Mouse (Mus musculus) embryonic facial prominence, embryonic 15.5 days (tissue): ENCODE data around the gene Pkdcc. TPM values are rescaled to one million over a fixed set of nuclear protein-coding genes. Genes with fewer than 3 reads are reported as not detected.

Experiments
- ATAC-seq: fragments of 200-750 bp; cut with Nextera tagmentation; 2 replicates; pipeline ENCODE4 v1.8.0; 2017; ENCODE audit warnings: low read depth, moderate TSS enrichment; ENCODE audit not compliant: insufficient number of reproducible peaks, low FRiP score, low TSS enrichment
- H3K27ac ChIP-seq: fragments of 300-500 bp; sonication (generic); replicated peaks from 2 replicates; pipeline ENCODE4 v1.5.1; 2015; ENCODE audit warnings: mild to moderate bottlenecking, inconsistent platforms
- H3K27me3 ChIP-seq: fragments of 300-500 bp; sonication (generic); 2 replicates; pipeline ENCODE4 v1.6.1; 2015; ENCODE audit warnings: inconsistent platforms
- H3K36me3 ChIP-seq: fragments of 300-500 bp; sonication (generic); 2 replicates; pipeline ENCODE4 v1.6.1; 2015; ENCODE audit warnings: mild to moderate bottlenecking, inconsistent platforms
- H3K4me1 ChIP-seq: fragments of 300-500 bp; sonication (generic); 2 replicates; pipeline ENCODE4 v1.6.1; 2015; ENCODE audit warnings: inconsistent platforms
- H3K4me2 ChIP-seq: fragments of 300-500 bp; sonication (generic); replicated peaks from 2 replicates; pipeline ENCODE4 v1.6.1; 2015; ENCODE audit warnings: mild to moderate bottlenecking, inconsistent platforms
- H3K4me3 ChIP-seq: fragments of 300-500 bp; sonication (generic); replicated peaks from 2 replicates; pipeline ENCODE4 v1.5.1; 2015; ENCODE audit warnings: mild to moderate bottlenecking, inconsistent platforms
- H3K9ac ChIP-seq: fragments of 300-500 bp; sonication (generic); 2 replicates; pipeline ENCODE4 v1.6.1; 2015; ENCODE audit warnings: inconsistent platforms
- H3K9me3 ChIP-seq: fragments of 300-500 bp; sonication (generic); replicated peaks from 2 replicates; pipeline ENCODE4 v1.6.1; 2016; ENCODE audit warnings: inconsistent platforms
- WGBS: fragments of 180-500 bp; shearing (Covaris S2); methylation state at CpG from one replicate; pipeline ENCODE4 v1.1.7; 2015; 5-methylcytosine and 5-hydroxymethylcytosine counted together
- polyA plus RNA-seq: library from polyadenylated mRNA; unstranded; fragments of >200 nt; fragmentation: Nextera tagmentation; extraction: Ambion mirVana; gene quantifications from 2 replicates; pipeline ENCODE4 v1.2.1, GENCODE M21; 2015

Pkdcc gene
- polyA plus RNA-seq, 1 experiment from 2014 or later, result 10.3 TPM

- Histone ChIP-seq H3K4me1 (no peaks in the 10 kb centered on the region), H3K27me3 (peaks cover 31% of the 10 kb centered on the region), H3K36me3 (no peaks in the 10 kb centered on the region), H3K4me3 (no peak overlapping the region), H3K9me3 (no peaks in the 10 kb centered on the region), H3K9ac (no peak overlapping the region), H3K27ac (no peak overlapping the region), H3K4me2 (no peak overlapping the region)
- ATAC-seq, result no peak
- 29% methylated on average over 7 of the region's 7 CpGs for WGBS
These were observed 31.0 kb downstream of the Pkdcc start for GRCm38 (mm10) chr17:83246090-83246489.

- Histone ChIP-seq H3K4me2 (no peak overlapping the region), H3K27ac (no peak overlapping the region), H3K4me3 (no peak overlapping the region), H3K27me3 (peaks cover 37% of the 10 kb centered on the region), H3K9me3 (no peaks in the 10 kb centered on the region), H3K4me1 (no peaks in the 10 kb centered on the region), H3K36me3 (no peaks in the 10 kb centered on the region), H3K9ac (no peak overlapping the region)
- 54% methylated on average over 4 of the region's 4 CpGs for WGBS
- ATAC-seq, result no peak
These were observed 32.1 kb downstream of the Pkdcc start for GRCm38 (mm10) chr17:83247176-83247575.

- WGBS, result 41% methylated on average over 2 of the region's 2 CpGs
- no peaks in the 10 kb centered on the region for H3K36me3 ChIP-seq
- peaks cover 45% of the 10 kb centered on the region for H3K27me3 ChIP-seq
- H3K27ac ChIP-seq, result no peak overlapping the region
- H3K9me3 ChIP-seq, result no peaks in the 10 kb centered on the region
- no peak overlapping the region for H3K4me2 ChIP-seq
- ATAC-seq, result no peak
- H3K4me3 ChIP-seq, result no peak overlapping the region
- H3K9ac ChIP-seq, result no peak overlapping the region
- H3K4me1 ChIP-seq, result no peaks in the 10 kb centered on the region
These were observed 33.4 kb downstream of the Pkdcc start for GRCm38 (mm10) chr17:83248467-83248866.

GRCm38 (mm10) chr17:83250903-83251526, 35.9 kb downstream of the Pkdcc start:
- WGBS, result 47% methylated on average over 18 of the region's 18 CpGs
- H3K4me1 ChIP-seq, result no peaks in the 10 kb centered on the region
- H3K27me3 ChIP-seq, result peaks cover 42% of the 10 kb centered on the region
- H3K4me2 ChIP-seq, result no peak overlapping the region
- no peak for ATAC-seq
- H3K4me3 ChIP-seq, result no peak overlapping the region
- H3K9me3 ChIP-seq, result no peaks in the 10 kb centered on the region
- H3K36me3 ChIP-seq, result no peaks in the 10 kb centered on the region
- no peak overlapping the region for H3K27ac ChIP-seq
- no peak overlapping the region for H3K9ac ChIP-seq

GRCm38 (mm10) chr17:83253051-83253649, 38.1 kb downstream of the Pkdcc start:
- Histone ChIP-seq H3K27me3 (peaks cover 29% of the 10 kb centered on the region), H3K4me1 (no peaks in the 10 kb centered on the region), H3K4me3 (no peak overlapping the region), H3K27ac (no peak overlapping the region), H3K4me2 (0 out of 2 replicates have a peak overlapping the region, but pooled peaks have one; percentile 12), H3K9me3 (no peaks in the 10 kb centered on the region), H3K9ac (no peak overlapping the region), H3K36me3 (no peaks in the 10 kb centered on the region)
- no peak for ATAC-seq
- WGBS, result 28% methylated on average over 12 of the region's 12 CpGs

GRCm38 (mm10) chr17:83267202-83268128, 52.4 kb downstream of the Pkdcc start:
- peak overlapping the region; percentile 28 for H3K4me3 ChIP-seq
- no peaks in the 10 kb centered on the region for H3K27me3 ChIP-seq
- no peaks in the 10 kb centered on the region for H3K36me3 ChIP-seq
- H3K9ac ChIP-seq, result no peak overlapping the region
- peak overlapping the region; percentile 56 for H3K4me2 ChIP-seq
- peak; percentile 89 for ATAC-seq
- peaks cover 8% of the 10 kb centered on the region; the same call in 1 of the 2 replicates for H3K4me1 ChIP-seq
- H3K9me3 ChIP-seq, result no peaks in the 10 kb centered on the region
- 41% methylated on average over 23 of the region's 23 CpGs for WGBS
- H3K27ac ChIP-seq, result no peak overlapping the region

GRCm38 (mm10) chr17:83271509-83271908, 56.4 kb downstream of the Pkdcc start:
- Histone ChIP-seq H3K4me3 (no peak overlapping the region), H3K4me2 (no peak overlapping the region), H3K27ac (no peak overlapping the region), H3K36me3 (no peaks in the 10 kb centered on the region), H3K4me1 (peaks cover 25% of the 10 kb centered on the region), H3K9me3 (no peaks in the 10 kb centered on the region), H3K9ac (no peak overlapping the region), H3K27me3 (peaks cover 9% of the 10 kb centered on the region; the same call in 1 of the 2 replicates)
- no peak for ATAC-seq
- WGBS, result 2% methylated on average over 3 of the region's 3 CpGs

GRCm38 (mm10) chr17:83272641-83273040, 57.5 kb downstream of the Pkdcc start:
- peaks cover 31% of the 10 kb centered on the region for H3K4me1 ChIP-seq
- no peak overlapping the region for H3K9ac ChIP-seq
- no peaks in the 10 kb centered on the region for H3K36me3 ChIP-seq
- H3K9me3 ChIP-seq, result no peaks in the 10 kb centered on the region
- H3K27me3 ChIP-seq, result peaks cover 9% of the 10 kb centered on the region; the same call in 1 of the 2 replicates
- ATAC-seq, result no peak
- 67% methylated on average over 8 of the region's 8 CpGs for WGBS
- no peak overlapping the region for H3K4me3 ChIP-seq
- H3K4me2 ChIP-seq, result no peak overlapping the region
- H3K27ac ChIP-seq, result no peak overlapping the region

- H3K4me3 ChIP-seq, result no peak overlapping the region
- H3K27ac ChIP-seq, result no peak overlapping the region
- H3K9me3 ChIP-seq, result no peaks in the 10 kb centered on the region
- no peak overlapping the region for H3K9ac ChIP-seq
- 0 out of 2 replicates have a peak, but pooled peaks have one; percentile 13 for ATAC-seq
- peak overlapping the region; percentile 26; the same call in 1 of the 2 replicates for H3K4me2 ChIP-seq
- no peaks in the 10 kb centered on the region for H3K36me3 ChIP-seq
- peaks cover 35% of the 10 kb centered on the region for H3K4me1 ChIP-seq
- peaks cover 9% of the 10 kb centered on the region; the same call in 1 of the 2 replicates for H3K27me3 ChIP-seq
- 20% methylated on average over 9 of the region's 9 CpGs for WGBS
These were observed 58.5 kb downstream of the Pkdcc start for GRCm38 (mm10) chr17:83273636-83274035.

- peaks cover 9% of the 10 kb centered on the region; the same call in 1 of the 2 replicates for H3K27me3 ChIP-seq
- WGBS, result 37% methylated on average over 4 of the region's 4 CpGs
- H3K9ac ChIP-seq, result no peak overlapping the region
- no peaks in the 10 kb centered on the region for H3K36me3 ChIP-seq
- H3K4me3 ChIP-seq, result no peak overlapping the region
- no peaks in the 10 kb centered on the region for H3K9me3 ChIP-seq
- H3K4me1 ChIP-seq, result peaks cover 35% of the 10 kb centered on the region
- H3K27ac ChIP-seq, result no peak overlapping the region
- H3K4me2 ChIP-seq, result no peak overlapping the region
- ATAC-seq, result no peak
These were observed 59.0 kb downstream of the Pkdcc start for GRCm38 (mm10) chr17:83274101-83274500.
